Mouse (Mus musculus) neutrophil, adult 5-6 weeks (primary cell): Measurements from ENCODE around the gene Trappc2l. TPM values are rescaled to one million over a fixed set of nuclear protein-coding genes. Genes with fewer than 3 reads are reported as not detected.
"Not testable (repeated sequence)": the region's sequence is repeated elsewhere in the genome, so short reads cannot be mapped to it uniquely, and the experiment has no call there.

Experiments
- ATAC-seq: fragments of 151-379, 151-347 bp; 2 replicates; pipeline ENCODE4 v1.8.0; 2017; ENCODE audit warnings: mild to moderate bottlenecking, moderate TSS enrichment; ENCODE audit not compliant: insufficient number of reproducible peaks, poor library complexity, low FRiP score, severe bottlenecking; ENCODE audit errors: extremely low read depth
- total RNA-seq: library from RNA; stranded (forward); fragments of 200-1000 nt; gene quantifications from 2 replicates; pipeline ENCODE4 v1.2.3, GENCODE M21; 2017

The Trappc2l gene
- total RNA-seq, 1 experiment from 2014 or later = 23.7 TPM

DNA sequence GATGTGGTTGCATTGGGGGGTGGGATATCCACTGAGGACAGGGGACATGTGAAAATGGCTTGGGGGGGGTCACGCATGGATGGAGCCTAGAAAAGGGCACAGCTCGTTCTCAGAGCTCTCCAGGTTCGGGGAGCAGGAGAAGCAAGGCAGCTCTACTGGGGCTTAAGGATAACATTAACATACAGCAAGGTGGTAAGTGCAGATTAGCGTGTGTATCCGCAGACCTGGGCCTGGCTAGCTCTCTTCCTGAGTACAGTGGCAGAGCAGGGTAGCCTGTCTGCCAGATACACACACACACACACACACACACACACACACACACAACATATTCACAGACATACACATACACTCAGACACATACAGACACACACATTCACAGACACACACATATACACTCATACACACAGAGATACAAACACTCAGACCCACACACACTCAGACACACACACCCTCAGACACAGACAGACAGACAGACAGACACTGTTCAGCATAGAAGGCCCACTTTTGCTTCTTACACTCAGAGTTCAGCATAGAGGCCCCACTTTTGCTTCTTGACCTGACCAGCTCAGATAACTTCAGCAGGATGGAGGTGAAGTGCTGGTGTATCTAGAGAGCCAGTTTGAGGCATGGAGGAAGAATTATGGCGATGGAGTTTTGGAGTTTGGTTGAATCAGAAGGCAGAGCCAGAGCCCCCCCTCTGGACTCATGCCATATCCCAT is 7.4 kb downstream of the Trappc2l start:
- no peak for ATAC-seq

DNA sequence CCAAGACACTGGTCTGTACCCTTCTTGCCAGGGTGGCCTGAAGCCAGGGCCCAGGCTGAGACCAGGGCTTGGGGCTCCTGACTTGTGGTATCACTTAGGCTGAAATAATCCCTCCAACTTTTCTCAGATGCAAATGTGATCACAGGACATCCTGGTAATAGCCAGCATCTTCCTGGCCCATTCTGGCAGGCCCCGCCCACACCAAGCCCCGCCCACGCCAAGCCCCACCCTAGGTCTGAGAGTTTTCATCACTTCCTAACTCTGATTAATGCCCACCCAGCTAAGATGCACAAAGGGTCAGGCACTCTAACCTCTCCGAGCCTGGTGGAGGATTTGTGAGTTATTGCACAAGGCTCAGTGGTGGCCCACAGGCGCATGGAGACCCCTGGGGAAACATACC is 9.0 kb downstream of the Trappc2l start:
- ATAC-seq = no peak

DNA sequence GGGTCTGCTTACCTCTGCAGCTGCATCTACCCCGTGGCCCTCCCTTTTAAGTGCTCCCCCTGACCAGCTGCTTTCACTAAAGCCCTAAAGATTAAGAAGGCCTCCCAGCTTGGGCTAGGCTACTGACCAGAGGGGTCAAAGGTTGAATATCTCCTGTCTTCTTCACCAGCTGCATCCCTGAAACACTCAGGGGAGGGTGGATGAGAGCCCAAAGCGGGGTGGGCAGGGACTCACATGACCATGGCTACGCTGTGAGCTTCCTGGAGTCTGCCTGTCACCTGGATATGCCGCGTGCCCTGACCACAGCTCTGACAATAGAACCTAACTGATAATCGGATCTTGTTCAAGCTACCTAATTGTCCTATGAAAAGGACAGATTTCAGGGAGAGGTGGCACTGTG is 11.3 kb downstream of the Trappc2l start, which contains the start of gene Pabpn1l:
TSS of gene Pabpn1l (minus strand) at position 13 of the 400 bp plus-strand sequence.
- ATAC-seq = no peak

DNA sequence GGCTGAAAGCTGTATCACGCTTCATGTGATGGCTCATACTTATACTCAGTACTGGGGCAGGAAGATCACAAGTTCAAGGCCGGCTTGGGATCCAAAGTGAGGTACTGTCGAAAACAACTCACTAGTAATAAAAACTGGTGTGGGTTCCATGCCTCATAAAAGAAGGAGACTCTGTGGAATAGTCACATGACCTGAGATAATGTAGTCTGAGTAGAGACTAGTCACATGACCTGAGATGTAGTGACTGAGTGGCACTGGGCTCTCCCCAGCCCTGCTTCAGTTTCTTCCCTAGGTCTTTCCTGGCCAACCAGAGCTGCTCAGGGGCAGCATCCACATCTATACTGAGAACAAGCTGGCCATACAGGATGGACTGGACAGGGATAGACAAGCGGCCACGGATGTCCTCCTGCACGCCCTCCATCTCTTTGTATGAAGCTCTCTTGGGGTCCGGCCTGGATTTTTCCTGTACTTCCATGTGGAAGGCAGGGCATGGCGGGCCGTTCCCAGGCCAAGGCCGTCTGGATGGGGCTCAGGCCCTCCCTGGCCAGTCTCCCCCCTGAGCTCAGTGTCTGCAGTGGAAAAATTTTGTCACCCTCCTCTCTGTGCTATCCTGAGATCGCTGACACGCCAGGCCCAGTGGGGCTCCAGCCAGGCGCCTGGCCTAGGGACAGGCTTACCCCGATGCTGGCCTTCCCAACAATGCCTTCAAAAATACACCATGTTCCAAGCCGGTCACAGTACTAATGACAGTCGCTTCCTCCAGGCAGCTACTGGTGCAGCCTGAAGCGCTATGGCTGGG is 12.6 kb downstream of the Trappc2l start:
- no peak for ATAC-seq

DNA sequence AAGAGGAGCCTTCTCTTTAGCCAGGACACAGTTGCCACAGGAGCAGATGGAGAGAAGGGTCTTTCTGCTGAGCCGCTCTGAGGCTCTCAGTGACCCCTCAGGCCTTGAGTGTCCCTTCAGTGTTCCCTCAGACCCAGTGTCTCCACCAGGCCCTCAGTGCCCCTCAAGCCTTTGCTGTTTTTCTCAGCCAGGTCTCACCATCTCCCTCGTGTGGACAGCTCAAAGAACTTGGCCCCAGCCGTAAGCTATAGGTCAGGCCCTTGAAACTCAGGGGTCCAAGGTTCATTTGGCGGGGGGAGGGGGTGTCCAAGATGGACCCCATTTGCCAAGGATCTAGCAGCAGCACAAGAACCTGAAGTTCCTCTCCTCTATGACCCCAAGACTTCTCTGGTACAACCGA is 13.2 kb downstream of the Trappc2l start:
- no peak for ATAC-seq

DNA sequence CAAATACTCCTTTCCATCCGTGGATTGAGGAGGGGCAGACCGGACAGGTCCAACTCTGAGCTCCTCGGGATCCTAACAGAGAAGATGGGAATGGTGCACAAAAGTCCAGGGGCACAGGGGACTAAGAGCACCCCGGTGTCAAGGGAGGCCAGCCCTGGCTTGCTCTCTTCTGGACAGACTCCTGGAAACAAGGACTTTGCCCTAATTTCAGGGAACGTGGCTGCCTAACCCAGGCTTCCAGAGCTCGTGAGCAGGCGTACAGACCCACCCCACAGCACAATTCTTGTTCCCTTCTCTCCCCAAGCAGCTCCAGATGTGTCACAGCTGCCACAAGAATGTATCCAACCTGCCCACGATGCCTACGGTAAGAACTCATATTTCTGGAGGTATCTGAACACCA is 14.4 kb downstream of the Trappc2l start:
- ATAC-seq = no peak

DNA sequence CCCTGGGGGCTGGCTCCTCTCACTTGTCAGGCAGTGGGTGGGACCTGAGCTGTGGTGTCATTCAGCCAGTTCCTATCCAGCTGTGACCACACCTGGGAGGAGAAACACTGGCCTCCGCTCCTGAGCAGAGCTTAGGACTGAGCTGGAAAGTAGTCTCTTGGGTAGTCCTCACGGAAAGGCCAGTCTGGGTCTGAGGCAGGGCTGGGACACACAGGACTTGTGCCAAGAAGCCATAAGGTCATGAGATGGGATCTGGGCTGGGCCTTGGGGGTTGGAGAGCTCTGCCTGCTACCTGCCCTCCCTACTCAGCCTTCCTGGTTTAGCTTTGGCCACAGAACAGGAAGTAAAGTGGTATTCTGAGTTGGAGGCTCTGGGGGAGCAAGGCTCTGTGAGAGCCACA is 15.5 kb downstream of the Trappc2l start:
- no peak for ATAC-seq

DNA sequence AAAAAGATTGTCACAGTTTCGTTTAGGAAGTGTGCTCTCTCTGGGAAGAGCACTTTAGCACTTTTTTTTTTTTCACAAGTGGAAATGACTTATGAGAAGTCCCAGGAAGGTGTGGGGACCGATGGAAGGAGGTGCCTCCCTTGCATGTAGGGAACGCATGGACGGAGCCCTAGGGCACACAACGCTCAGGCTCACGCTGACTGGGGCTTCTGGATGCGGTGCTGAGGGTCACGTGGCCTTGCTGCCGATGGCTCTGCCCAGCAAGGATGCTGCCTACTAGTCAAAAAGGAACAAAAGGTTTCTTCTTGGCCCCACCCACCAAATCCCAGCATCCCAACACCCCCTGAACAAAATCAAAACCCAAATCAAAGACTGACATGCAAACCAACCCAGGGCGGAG is 17.9 kb downstream of the Trappc2l start:
- no peak for ATAC-seq

DNA sequence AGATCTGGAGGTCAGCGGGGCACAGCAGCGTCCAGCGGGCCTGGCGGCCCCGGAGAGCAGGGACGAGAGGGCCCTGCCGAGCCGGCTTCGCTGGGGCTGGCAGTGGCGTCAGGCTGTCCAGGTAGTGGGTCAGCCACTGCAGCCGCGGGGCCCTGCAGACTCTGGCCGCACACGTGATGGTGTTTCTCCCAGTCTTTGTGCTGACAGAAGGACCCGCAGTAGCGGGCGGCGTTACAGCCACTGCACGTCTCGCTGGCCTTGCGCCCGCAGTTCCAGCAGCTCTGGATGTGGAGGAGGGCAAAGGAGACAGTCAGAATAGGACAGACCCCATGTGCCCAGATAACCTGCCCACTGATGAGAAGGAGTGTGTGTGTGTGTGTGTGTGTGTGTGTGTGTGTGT is 19.3 kb downstream of the Trappc2l start:
- no peak for ATAC-seq

DNA sequence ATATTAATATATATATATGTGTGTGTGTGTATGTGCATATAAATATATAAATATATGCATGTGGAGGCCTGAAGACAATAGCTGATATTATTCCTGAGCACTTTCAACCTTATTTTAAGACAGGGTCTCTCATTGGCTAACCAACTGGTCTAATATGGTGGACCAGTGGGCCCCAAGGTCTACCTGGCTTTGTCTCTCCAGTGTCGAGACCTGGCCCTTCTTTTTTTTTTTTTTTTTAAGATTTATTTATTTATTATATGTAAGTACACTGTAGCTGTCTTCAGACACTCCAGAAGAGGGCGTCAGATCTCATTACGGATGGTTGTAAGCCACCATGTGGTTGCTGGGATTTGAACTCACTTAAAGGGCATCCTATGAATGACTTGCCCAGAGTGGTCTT is 20.7 kb downstream of the Trappc2l start:
- ATAC-seq = not testable (repeated sequence)

DNA sequence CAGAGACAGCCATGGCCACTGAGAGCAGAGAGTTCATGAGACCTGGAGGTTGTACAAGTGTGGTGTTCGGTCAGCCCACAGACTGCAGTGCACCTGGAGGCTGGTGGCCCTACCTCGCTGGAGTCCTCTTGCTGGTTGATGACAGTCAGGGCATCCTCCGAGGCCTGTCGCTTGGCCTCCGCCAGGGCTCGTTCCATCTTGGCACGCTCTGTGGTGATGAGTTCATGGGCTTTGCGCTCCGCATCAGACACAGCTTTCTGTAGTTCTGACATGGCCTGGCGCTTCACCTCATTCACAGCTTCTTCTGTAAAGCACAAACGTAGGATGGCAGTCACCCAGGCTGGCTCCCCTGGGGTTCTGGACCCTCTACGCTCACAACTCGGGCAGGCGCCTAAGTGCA is 21.8 kb downstream of the Trappc2l start:
- ATAC-seq = no peak

DNA sequence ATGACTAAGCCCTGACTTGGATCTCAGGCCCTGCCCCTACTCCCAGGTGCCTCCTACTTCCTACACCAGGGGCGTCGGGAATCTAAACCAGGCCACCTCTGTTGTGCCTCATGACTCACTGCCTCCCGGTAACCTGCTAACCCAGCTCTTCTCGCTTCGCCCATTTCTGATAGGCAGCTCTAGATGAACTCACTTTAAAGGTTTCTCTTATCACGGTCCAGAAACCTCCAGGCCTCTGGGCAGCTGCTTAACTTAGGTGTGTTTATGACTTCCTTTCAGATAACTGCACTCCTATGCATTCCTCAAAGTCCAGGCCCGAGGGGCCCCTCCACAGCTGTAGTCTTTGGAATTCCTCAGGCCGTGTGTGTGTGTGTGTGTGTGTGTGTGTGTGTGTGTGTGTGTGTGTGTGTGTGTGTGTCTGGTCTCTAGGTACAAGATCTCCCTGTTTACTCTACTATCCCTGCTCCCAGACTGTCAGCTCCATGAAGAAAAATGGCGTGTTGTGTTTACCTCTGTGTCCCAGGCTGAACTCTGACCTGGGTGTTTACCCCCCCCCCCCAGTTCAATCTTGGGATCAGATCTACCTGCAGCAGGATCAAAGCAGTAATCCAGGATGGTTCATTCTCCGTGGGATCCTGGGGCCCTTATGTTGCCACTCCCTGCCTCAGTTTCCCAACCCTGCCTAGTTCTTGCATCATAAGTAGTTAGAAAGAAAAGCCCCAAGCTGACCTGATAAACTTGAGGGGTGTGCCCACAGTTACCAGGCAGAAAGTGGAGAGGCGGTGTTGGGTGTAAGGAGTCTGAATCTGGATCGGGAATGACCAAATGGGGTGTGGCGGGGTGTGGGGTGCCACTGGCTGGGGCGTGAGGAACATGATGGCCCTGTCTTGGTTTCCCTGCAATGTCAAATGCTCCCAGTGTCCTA is 24.7 kb downstream of the Trappc2l start:
- no peak for ATAC-seq

DNA sequence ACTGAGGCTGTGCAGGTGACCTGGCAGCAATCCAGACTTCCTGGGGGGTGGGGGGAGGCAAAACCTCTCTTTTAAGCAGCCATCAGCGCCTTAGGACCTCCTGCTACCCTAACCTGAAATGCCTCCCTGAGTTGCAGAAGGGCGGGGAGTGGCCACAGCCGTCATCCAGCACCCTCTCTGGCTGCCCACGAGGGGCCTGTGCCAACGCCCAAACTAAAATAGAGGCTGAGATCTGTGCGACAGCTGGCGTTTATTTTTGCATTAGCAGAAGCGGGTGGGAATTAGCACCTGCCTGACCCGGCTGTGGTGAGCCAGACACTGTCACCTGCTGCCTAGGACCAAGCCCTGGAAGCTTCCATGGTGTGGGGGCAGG is 25.3 kb downstream of the Trappc2l start:
- no peak for ATAC-seq

DNA sequence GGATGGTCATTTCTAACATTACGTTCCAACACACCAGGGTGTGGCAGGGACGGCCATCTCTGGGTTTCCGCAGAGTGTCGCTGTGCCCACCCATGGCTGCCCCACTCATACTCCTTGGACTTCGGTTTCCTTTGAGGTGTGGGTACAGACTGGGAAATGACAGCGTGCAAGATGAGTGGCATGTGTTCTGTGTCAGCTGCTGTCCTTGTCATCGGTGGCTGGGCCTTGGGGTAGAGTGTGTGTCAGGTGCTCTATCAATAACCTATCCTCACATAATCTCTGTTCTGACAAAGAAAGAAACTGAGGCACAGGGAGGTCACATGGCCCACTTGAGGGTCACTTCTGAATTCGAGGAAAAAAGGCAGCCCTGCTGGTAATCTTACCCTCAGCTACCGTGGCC is 25.8 kb downstream of the Trappc2l start:
- ATAC-seq = no peak

DNA sequence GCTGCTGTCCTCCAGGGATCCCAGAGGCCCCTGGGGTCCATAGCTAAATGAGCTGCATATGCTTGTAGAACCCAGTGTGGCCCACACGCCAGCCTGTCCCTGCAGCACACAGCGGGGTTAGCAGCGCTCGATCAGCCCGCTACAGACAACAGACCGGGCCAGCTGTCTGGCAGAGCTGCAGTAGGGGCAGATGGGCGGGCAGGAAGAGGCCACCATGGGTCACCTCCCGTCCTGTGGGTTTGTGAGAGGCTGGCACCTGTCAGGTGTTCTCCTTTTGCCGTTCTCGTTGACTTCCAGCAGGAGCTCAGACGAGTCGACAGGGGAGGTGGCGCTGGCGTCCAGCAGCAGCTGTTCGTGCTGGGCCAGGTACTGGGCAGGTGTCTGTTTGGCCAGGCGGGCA is 27.2 kb downstream of the Trappc2l start:
- ATAC-seq = no peak

DNA sequence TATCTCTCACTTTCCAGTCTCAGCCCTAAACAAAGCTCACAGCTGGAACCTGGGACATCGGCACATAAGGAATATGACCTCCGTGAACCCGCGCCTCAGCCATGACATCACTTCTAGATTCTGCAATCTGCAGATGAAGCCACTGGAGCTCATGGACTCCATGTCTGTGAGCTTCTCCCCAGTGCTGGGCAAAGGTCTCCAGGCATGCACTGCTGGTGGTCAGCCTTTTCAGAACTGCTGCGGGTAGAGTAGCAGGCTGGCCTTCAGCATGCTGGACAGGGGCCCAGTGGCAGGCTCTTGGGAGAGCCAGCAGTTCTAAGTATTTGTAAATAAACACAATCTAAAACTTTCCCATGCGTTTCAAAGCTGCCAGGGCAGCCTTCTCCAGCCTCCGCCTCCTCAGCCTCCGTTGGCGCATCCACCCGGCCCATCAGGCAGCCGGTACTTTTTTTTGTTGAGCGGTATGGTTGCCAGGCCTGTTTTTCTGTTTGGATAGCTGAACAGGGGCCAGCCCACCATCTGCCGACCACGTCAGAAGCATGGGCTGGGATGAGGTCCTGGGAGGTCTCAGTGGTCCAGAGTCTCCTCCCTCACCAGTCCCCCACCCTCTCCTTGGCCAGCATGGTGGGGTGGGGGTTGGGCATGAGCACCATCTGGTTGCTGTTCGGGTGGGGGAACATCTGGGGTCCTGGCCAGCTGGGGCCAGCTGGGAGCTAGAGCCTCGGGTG is 28.2 kb downstream of the Trappc2l start:
- no peak for ATAC-seq

DNA sequence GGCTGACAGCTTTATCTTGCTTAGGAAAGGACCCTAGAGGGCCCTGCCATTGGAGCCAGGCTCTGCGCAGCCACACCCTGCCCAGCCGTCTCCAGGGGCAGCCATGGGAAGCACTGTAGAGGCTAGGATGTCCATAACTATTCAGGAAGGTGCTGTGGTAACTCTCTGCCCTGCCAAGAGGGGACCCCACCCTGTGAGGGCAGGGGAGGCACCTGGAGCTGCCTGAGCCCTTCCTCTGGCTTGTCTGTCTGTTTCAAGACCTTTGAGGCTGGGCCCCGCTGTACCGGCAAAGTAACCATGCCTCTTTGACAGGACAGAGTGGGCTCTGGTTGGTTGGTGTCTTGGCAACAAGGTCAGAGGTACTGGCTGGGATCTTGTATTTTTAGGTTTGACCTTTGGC is 29.4 kb downstream of the Trappc2l start:
- ATAC-seq = no peak

DNA sequence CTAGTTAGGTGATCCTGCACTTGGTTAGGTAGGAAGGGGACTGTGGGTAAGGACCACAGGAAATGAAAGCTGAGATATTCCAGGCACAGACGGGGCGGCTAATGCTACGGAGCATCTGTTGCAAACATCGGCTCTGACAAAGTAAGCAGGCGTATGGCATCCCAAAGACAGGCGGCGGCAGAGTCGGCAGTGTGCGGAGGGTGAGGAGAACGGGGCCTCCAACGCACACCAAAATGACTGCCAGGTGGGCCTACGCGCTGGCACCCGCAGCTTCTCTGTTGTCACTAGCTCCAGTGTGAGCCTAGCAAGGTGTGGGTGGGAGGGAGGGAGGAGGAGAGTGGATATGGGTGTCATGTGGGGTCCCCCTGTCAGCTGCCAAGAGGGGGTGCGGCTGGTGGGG is 30.0 kb downstream of the Trappc2l start:
- no peak for ATAC-seq

DNA sequence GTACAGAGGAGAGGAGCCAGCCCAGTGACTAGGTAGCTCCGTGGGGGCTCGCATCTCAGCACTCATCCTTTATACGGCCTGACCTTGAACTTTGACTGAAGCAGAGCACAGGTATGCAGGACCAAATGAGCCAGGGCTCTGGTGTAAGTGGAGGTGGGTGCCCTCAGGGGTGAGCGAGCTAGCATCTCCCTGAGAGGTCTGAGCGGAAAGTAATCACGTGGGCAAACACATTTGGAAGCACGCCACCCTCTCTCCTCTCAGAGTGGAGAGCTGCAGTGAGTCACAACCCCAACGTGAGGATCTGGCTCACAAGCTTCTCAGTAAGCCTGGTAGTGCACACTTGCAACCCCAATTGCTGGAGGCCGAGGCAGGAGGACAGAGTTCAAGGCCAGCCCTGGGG is 30.6 kb downstream of the Trappc2l start:
- no peak for ATAC-seq
